Mouse (Mus musculus): Measurements from ENCODE around the gene Figla. TPM values are rescaled to one million over a fixed set of nuclear protein-coding genes. Genes with fewer than 3 reads are reported as not detected.

Figla gene
- total and polyA plus RNA-seq, 2 experiments from 2014 or later, result not detected

- Histone ChIP-seq H3K36me3 (replicated peaks; ENCODE audit: control insufficient read depth, insufficient read depth, low read length) (no peaks in the 10 kb centered on the region), H3K9me3 (replicated peaks; ENCODE audit: control insufficient read depth, low read length) (no peaks in the 10 kb centered on the region), H3K4me1 (ENCODE audit: control insufficient read depth, insufficient read depth) (no peaks in the 10 kb centered on the region), H3K9ac (replicated peaks; ENCODE audit: low read depth, low read length) (no peak overlapping the region), H3K27ac (ENCODE audit: low read depth) (no peak overlapping the region), H3K27me3 (ENCODE audit: control insufficient read depth, insufficient read depth, low read length) (0 out of 2 replicates have a peak, but pooled peaks cover 3% of the 10 kb centered on the region), H3K4me3 (ENCODE audit: low read depth, low read length) (no peak overlapping the region), H3K4me2 (ENCODE audit: low read depth, low read length) (no peak overlapping the region)
- no peak for TF ChIP-seq EP300 (IDR thresholded peaks at IDR 0.05; ENCODE audit: low read depth)
- TF ChIP-seq CTCF (IDR thresholded peaks at IDR 0.05; ENCODE audit: low read depth), result no peak
- no peak for DNase-seq (ENCODE audit: low spot score)
- WGBS, result 74% methylated on average over 5 of the region's 5 CpGs
- ATAC-seq (ENCODE audit: insufficient read depth, low read depth), result no peak
These were observed 32.5 kb downstream of the Figla start for GRCm38 (mm10) chr6:86048509-86048908.

GRCm38 (mm10) chr6:86050586-86051268, 34.8 kb downstream of the Figla start:
- H3K27ac ChIP-seq (ENCODE audit: low read depth), result no peak overlapping the region
- no peaks in the 10 kb centered on the region for H3K9me3 ChIP-seq (replicated peaks; ENCODE audit: control insufficient read depth, low read length)
- no peak overlapping the region for H3K9ac ChIP-seq (replicated peaks; ENCODE audit: low read depth, low read length)
- WGBS, result 39% methylated on average over 6 of the region's 6 CpGs
- no peak overlapping the region for H3K4me2 ChIP-seq (ENCODE audit: low read depth, low read length)
- TF ChIP-seq CTCF (IDR thresholded peaks at IDR 0.05; ENCODE audit: low read depth) (no peak), EP300 (IDR thresholded peaks at IDR 0.05; ENCODE audit: low read depth) (no peak)
- DNase-seq (ENCODE audit: low spot score) (no peak), ATAC-seq (ENCODE audit: insufficient read depth, low read depth) (no peak)
- H3K4me3 ChIP-seq (ENCODE audit: low read depth, low read length), result no peak overlapping the region
- H3K27me3 ChIP-seq (ENCODE audit: control insufficient read depth, insufficient read depth, low read length), result 0 out of 2 replicates have a peak, but pooled peaks cover 3% of the 10 kb centered on the region
- no peaks in the 10 kb centered on the region for H3K4me1 ChIP-seq (ENCODE audit: control insufficient read depth, insufficient read depth)
- H3K36me3 ChIP-seq (replicated peaks; ENCODE audit: control insufficient read depth, insufficient read depth, low read length), result no peaks in the 10 kb centered on the region

- Histone ChIP-seq H3K4me2 (ENCODE audit: low read depth, low read length) (no peak overlapping the region), H3K4me3 (ENCODE audit: low read depth, low read length) (no peak overlapping the region), H3K4me1 (ENCODE audit: control insufficient read depth, insufficient read depth) (no peaks in the 10 kb centered on the region), H3K9me3 (replicated peaks; ENCODE audit: control insufficient read depth, low read length) (no peaks in the 10 kb centered on the region), H3K27ac (ENCODE audit: low read depth) (no peak overlapping the region), H3K9ac (replicated peaks; ENCODE audit: low read depth, low read length) (no peak overlapping the region), H3K27me3 (ENCODE audit: control insufficient read depth, insufficient read depth, low read length) (0 out of 2 replicates have a peak, but pooled peaks cover 3% of the 10 kb centered on the region), H3K36me3 (replicated peaks; ENCODE audit: control insufficient read depth, insufficient read depth, low read length) (no peaks in the 10 kb centered on the region)
- no peak for TF ChIP-seq EP300 (IDR thresholded peaks at IDR 0.05; ENCODE audit: low read depth)
- DNase-seq (ENCODE audit: low spot score) (no peak), ATAC-seq (ENCODE audit: insufficient read depth, low read depth) (peak; percentile 27; the same call in 1 of the 2 replicates)
- WGBS, result 28% methylated on average over 7 of the region's 7 CpGs
These were observed 36.1 kb downstream of the Figla start for GRCm38 (mm10) chr6:86052032-86052459.

GRCm38 (mm10) chr6:86052556-86052955, 36.6 kb downstream of the Figla start:
- TF ChIP-seq CTCF (IDR thresholded peaks at IDR 0.05; ENCODE audit: low read depth), result no peak
- TF ChIP-seq EP300 (IDR thresholded peaks at IDR 0.05; ENCODE audit: low read depth), result no peak
- H3K27ac ChIP-seq (ENCODE audit: low read depth), result no peak overlapping the region

GRCm38 (mm10) chr6:86053099-86053498, 37.1 kb downstream of the Figla start:
- Histone ChIP-seq H3K4me2 (ENCODE audit: low read depth, low read length) (no peak overlapping the region), H3K27ac (ENCODE audit: low read depth) (no peak overlapping the region), H3K9me3 (replicated peaks; ENCODE audit: control insufficient read depth, low read length) (no peaks in the 10 kb centered on the region), H3K9ac (replicated peaks; ENCODE audit: low read depth, low read length) (no peak overlapping the region), H3K4me3 (ENCODE audit: low read depth, low read length) (no peak overlapping the region), H3K4me1 (ENCODE audit: control insufficient read depth, insufficient read depth) (no peaks in the 10 kb centered on the region), H3K36me3 (replicated peaks; ENCODE audit: control insufficient read depth, insufficient read depth, low read length) (no peaks in the 10 kb centered on the region), H3K27me3 (ENCODE audit: control insufficient read depth, insufficient read depth, low read length) (0 out of 2 replicates have a peak, but pooled peaks cover 3% of the 10 kb centered on the region)
- DNase-seq (ENCODE audit: low spot score) (no peak), ATAC-seq (ENCODE audit: insufficient read depth, low read depth) (no peak)
- 52% methylated on average over 4 of the region's 4 CpGs for WGBS
- TF ChIP-seq CTCF (IDR thresholded peaks at IDR 0.05; ENCODE audit: low read depth) (no peak), EP300 (IDR thresholded peaks at IDR 0.05; ENCODE audit: low read depth) (no peak)

More at GRCm38 (mm10) chr6:86052556-86052955, 36.6 kb downstream of the Figla start:
- H3K4me2 ChIP-seq (ENCODE audit: low read depth, low read length), result no peak overlapping the region
- H3K9ac ChIP-seq (replicated peaks; ENCODE audit: low read depth, low read length), result no peak overlapping the region
- DNase-seq (ENCODE audit: low spot score), result no peak
- H3K27me3 ChIP-seq (ENCODE audit: control insufficient read depth, insufficient read depth, low read length), result 0 out of 2 replicates have a peak, but pooled peaks cover 3% of the 10 kb centered on the region
- H3K36me3 ChIP-seq (replicated peaks; ENCODE audit: control insufficient read depth, insufficient read depth, low read length), result no peaks in the 10 kb centered on the region
- no peak for ATAC-seq (ENCODE audit: insufficient read depth, low read depth)
- no peaks in the 10 kb centered on the region for H3K9me3 ChIP-seq (replicated peaks; ENCODE audit: control insufficient read depth, low read length)
- 47% methylated on average over 4 of the region's 4 CpGs for WGBS
- H3K4me3 ChIP-seq (ENCODE audit: low read depth, low read length), result no peak overlapping the region
- H3K4me1 ChIP-seq (ENCODE audit: control insufficient read depth, insufficient read depth), result no peaks in the 10 kb centered on the region

Measured in heart, postnatal 0 days (tissue).